Mouse (Mus musculus): ENCODE data around the gene Gria1. TPM values are rescaled to one million over a fixed set of nuclear protein-coding genes. Genes with fewer than 3 reads are reported as not detected.

Gria1 gene
- not detected in 2 replicates for polyA plus RNA-seq (2011; ENCODE audit: insufficient read depth, insufficient read length, low replicate concordance, missing spikeins)

DNA sequence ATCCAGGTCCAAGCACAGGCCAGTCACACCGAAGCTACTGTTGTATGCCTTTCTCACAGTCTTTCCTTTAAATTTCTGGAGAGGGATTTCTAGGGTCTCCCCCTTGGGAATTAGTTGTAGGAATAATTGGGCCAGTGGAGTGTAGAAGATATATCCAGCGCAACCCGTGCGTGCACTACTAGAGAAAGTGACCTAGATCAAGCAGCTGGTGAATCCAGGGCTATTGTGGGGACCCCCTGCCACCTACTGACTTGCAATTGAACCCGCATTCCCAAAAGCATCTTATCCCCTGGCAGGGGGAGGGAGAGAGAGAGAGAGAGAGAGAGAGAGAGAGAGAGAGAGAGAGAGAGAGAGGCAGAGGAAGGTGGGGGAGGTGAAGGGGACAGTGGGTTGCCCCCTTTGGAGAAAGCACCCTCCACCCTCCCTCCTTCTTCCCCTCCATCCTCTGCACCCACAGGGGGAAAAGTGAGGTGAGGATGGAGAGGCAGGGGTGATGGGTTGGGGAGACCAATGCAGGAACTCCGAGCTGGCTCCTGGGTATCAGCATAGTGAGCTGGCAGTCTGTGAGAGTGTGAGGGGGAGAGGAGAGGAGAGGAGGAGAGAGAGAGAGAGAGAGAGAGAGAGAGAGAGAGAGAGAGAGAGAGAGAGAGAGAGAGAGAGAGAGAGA lies at the start of gene Gria1:
Gene Gria1, plus strand, starts transcription at position 364 of the 667 bp plus-strand sequence.
- Histone ChIP-seq H3K4me3 (replicated peaks; ENCODE audit: control insufficient read depth, low read depth, low read length) (no peak within 1 kb of the TSS), H3K4me1 (ENCODE audit: control insufficient read depth, insufficient read depth, low read length) (no peaks in the 10 kb centered on the region), H3K27ac (ENCODE audit: control insufficient read depth, insufficient read depth, low read depth, low read length, poor library complexity) (no peak within 1 kb of the TSS)
- WGBS = 33% methylated on average over 6 of the region's 6 CpGs
- no peak for TF ChIP-seq POLR2A (IDR thresholded peaks at IDR 0.05; ENCODE audit: borderline replicate concordance, control insufficient read depth, low read depth, low read length)
- TF ChIP-seq CTCF (IDR thresholded peaks at IDR 0.05; ENCODE audit: control insufficient read depth, insufficient read depth, low read length) = no peak

DNA sequence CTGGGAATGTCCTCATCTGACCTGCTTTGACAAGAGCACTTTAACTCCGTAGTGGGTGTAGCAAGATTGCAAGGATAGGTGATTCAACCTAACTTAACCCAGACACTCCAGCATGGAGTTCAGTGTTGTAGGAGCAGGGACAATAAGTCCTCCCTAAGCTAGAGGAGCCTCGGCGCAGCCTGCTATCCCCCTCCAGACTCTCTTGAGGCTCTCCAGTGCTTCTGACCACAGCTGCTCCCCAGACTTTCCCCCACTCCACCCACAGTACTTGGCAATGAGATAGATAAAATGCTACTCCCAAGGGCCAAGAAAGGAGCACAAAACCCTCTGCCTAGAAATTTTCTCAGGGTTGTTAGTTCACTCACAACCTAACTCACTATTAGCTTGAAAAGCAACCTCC lies 49.4 kb upstream of the Gria1 start:
- Histone ChIP-seq H3K4me1 (ENCODE audit: control insufficient read depth, insufficient read depth, low read length) (no peaks in the 10 kb centered on the region), H3K4me3 (replicated peaks; ENCODE audit: control insufficient read depth, low read depth, low read length) (no peak overlapping the region), H3K27ac (ENCODE audit: control insufficient read depth, insufficient read depth, low read depth, low read length, poor library complexity) (no peak overlapping the region)
- WGBS = 90% methylated on average over 3 of the region's 3 CpGs
- no peak for TF ChIP-seq CTCF (IDR thresholded peaks at IDR 0.05; ENCODE audit: control insufficient read depth, insufficient read depth, low read length)
- no peak for TF ChIP-seq POLR2A (IDR thresholded peaks at IDR 0.05; ENCODE audit: borderline replicate concordance, control insufficient read depth, low read depth, low read length)

DNA sequence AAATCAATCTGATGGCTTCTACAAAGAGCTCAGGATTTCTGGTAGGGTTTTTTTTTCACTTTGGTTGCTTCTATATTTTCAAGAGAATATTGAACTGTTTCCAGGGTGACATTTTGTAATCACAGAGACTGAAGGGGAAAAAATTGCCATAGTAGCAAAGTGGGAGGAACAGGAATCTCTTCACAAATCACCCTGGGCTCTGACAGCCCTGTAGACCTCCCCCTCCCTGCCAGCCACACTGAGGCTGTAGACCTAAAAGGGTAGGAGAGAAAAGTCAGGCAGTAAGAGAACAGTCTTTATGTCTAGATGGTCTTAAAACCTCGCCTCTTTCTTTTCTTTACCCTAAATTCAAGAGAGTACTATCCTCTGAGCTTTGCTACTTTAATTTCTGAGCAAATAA lies 38.4 kb upstream of the Gria1 start:
- no peak overlapping the region for H3K4me3 ChIP-seq (replicated peaks; ENCODE audit: control insufficient read depth, low read depth, low read length)
- H3K27ac ChIP-seq (ENCODE audit: control insufficient read depth, insufficient read depth, low read depth, low read length, poor library complexity) = no peak overlapping the region
- TF ChIP-seq CTCF (IDR thresholded peaks at IDR 0.05; ENCODE audit: control insufficient read depth, insufficient read depth, low read length) (no peak), POLR2A (IDR thresholded peaks at IDR 0.05; ENCODE audit: borderline replicate concordance, control insufficient read depth, low read depth, low read length) (no peak)
- H3K4me1 ChIP-seq (ENCODE audit: control insufficient read depth, insufficient read depth, low read length) = no peaks in the 10 kb centered on the region
- 46% methylated on average over 1 of the region's 1 CpGs for WGBS

DNA sequence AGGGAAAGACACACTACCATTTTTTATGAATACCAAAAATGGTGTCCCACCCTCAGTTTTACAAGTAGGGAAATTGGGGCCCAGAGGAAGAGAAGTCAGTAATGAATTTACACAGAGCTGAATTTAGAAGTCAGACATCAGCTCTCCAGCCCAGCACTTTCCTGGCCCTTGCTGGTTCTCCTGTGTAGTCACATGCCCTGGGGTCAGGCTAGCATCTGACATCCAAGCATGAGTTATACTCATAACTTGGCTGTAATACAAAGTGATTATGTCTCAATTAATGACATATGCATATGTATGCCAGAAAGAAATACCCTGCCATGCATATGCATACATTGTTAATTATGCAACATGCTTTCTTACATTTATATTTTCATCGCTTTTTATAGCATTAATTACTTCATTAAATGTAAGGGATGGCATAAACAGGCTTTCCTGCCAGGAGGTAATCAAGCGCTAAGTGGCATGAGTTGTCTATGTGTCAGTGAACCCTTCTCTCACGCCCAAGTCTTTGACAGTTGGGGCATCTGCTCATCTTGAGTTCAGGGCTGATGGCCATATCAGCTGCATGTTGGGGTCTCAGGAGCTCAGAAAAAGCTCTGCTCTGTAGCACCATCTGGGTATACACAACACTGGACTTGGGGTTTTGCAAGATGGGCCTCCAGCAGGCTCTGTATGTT lies 26.7 kb upstream of the Gria1 start:
- H3K4me1 ChIP-seq (ENCODE audit: control insufficient read depth, insufficient read depth, low read length) = no peaks in the 10 kb centered on the region
- H3K27ac ChIP-seq (ENCODE audit: control insufficient read depth, insufficient read depth, low read depth, low read length, poor library complexity) = no peak overlapping the region
- 82% methylated on average over 3 of the region's 3 CpGs for WGBS
- no peak overlapping the region for H3K4me3 ChIP-seq (replicated peaks; ENCODE audit: control insufficient read depth, low read depth, low read length)
- TF ChIP-seq CTCF (IDR thresholded peaks at IDR 0.05; ENCODE audit: control insufficient read depth, insufficient read depth, low read length) (no peak), POLR2A (IDR thresholded peaks at IDR 0.05; ENCODE audit: borderline replicate concordance, control insufficient read depth, low read depth, low read length) (no peak)

DNA sequence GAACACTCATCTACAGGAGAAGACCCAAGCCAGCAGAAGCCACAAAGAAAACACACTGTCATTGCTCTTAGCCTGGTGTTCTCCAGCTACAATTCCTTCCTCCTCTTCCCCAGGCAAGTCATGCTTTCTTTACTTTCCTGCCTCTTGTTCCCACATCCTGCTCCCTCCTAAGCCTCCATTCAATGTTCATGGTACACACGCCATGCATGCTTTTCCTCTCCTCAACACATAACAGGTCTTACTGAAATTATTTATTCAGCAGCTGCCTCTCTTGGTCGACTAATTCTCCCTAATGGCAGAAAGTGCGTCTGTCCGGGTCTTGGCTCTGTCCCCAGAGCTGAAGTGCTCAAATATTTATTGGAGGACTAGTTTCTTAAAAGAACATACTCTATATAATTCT lies 25.7 kb upstream of the Gria1 start:
- 71% methylated on average over 4 of the region's 4 CpGs for WGBS
- Histone ChIP-seq H3K4me1 (ENCODE audit: control insufficient read depth, insufficient read depth, low read length) (no peaks in the 10 kb centered on the region), H3K4me3 (replicated peaks; ENCODE audit: control insufficient read depth, low read depth, low read length) (no peak overlapping the region), H3K27ac (ENCODE audit: control insufficient read depth, insufficient read depth, low read depth, low read length, poor library complexity) (no peak overlapping the region)
- TF ChIP-seq CTCF (IDR thresholded peaks at IDR 0.05; ENCODE audit: control insufficient read depth, insufficient read depth, low read length) = no peak
- no peak for TF ChIP-seq POLR2A (IDR thresholded peaks at IDR 0.05; ENCODE audit: borderline replicate concordance, control insufficient read depth, low read depth, low read length)

DNA sequence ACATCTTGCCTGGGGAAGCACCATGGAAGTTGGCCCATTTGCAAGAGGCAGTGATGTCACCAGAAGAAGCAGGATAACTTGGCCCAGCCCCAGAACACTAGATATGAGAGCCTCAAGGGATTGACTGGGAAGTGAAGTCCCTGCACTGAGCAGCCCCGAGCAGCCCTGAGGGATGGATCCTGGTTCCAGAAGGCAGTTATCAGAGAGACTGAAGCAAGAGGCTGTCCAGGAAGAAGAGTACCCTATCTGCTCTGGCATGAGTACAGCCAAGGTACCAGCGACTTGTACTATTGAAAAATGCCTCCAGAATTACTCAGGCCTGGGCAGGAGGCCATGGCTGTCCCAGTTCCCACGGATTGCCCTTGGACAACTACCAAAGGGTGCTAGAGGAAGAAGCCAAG lies 11.6 kb upstream of the Gria1 start:
- H3K27ac ChIP-seq (ENCODE audit: control insufficient read depth, insufficient read depth, low read depth, low read length, poor library complexity) = no peak overlapping the region

DNA sequence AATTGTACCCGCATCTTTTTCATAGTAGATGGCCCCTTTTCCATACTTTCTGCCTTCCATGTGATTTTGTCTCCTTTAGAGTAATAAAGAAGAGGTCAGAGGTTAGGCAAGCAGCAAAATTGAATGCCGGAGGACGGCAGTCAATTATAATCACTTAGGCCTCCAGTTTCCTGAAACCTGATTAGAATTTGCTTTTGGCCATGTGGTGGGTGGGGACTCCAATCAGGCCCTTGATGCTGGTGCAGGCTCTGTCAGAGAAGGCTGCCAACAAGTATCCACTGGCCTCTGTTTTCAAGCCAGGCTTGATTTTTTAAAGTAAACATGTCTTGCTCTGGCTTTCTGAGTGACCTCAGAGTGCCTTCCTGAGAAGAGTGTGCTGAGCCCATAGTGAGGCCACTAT lies 6.6 kb upstream of the Gria1 start:
- 73% methylated on average over 3 of the region's 3 CpGs for WGBS
- H3K4me1 ChIP-seq (ENCODE audit: control insufficient read depth, insufficient read depth, low read length) = no peaks in the 10 kb centered on the region
- TF ChIP-seq CTCF (IDR thresholded peaks at IDR 0.05; ENCODE audit: control insufficient read depth, insufficient read depth, low read length) = no peak
- TF ChIP-seq POLR2A (IDR thresholded peaks at IDR 0.05; ENCODE audit: borderline replicate concordance, control insufficient read depth, low read depth, low read length) = no peak
- no peak overlapping the region for H3K4me3 ChIP-seq (replicated peaks; ENCODE audit: control insufficient read depth, low read depth, low read length)
- no peak overlapping the region for H3K27ac ChIP-seq (ENCODE audit: control insufficient read depth, insufficient read depth, low read depth, low read length, poor library complexity)

More for the DNA sequence above, 11.6 kb upstream of the Gria1 start:
- TF ChIP-seq CTCF (IDR thresholded peaks at IDR 0.05; ENCODE audit: control insufficient read depth, insufficient read depth, low read length) (no peak), POLR2A (IDR thresholded peaks at IDR 0.05; ENCODE audit: borderline replicate concordance, control insufficient read depth, low read depth, low read length) (no peak)
- no peak overlapping the region for H3K4me3 ChIP-seq (replicated peaks; ENCODE audit: control insufficient read depth, low read depth, low read length)
- no peaks in the 10 kb centered on the region for H3K4me1 ChIP-seq (ENCODE audit: control insufficient read depth, insufficient read depth, low read length)
- 61% methylated on average over 3 of the region's 3 CpGs for WGBS

DNA sequence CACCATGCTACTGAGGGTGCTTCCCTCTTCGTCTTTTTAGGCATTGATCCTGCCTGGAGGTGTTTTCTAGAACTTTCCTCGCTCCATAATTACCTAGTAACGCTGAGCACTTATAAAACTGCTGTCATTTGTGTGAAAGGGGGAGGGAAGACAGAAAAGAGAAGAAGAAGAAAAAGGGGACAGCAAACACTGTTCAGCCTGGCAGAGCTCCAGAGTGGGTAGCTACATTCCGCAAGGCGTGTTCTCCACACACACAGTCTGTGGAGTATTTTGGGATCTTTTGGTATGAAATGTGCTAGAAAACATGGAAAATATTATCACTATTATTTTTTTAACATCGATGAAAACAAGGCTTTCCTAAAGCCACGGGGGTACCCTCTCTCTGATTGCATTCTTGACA lies 5.8 kb upstream of the Gria1 start:
- TF ChIP-seq POLR2A (IDR thresholded peaks at IDR 0.05; ENCODE audit: borderline replicate concordance, control insufficient read depth, low read depth, low read length) (no peak), CTCF (IDR thresholded peaks at IDR 0.05; ENCODE audit: control insufficient read depth, insufficient read depth, low read length) (no peak)
- Histone ChIP-seq H3K27ac (ENCODE audit: control insufficient read depth, insufficient read depth, low read depth, low read length, poor library complexity) (no peak overlapping the region), H3K4me3 (replicated peaks; ENCODE audit: control insufficient read depth, low read depth, low read length) (no peak overlapping the region), H3K4me1 (ENCODE audit: control insufficient read depth, insufficient read depth, low read length) (no peaks in the 10 kb centered on the region)
- WGBS = 71% methylated on average over 7 of the region's 7 CpGs

All from bone marrow, adult 2 months (tissue).